Mouse (Mus musculus): ENCODE results near the gene Tmem165.

- TF ChIP-seq CTCF (IDR thresholded peaks at IDR 0.05; ENCODE audit: low read depth, low read length) (no peak), EP300 (IDR thresholded peaks at IDR 0.05; ENCODE audit: insufficient read depth, low read depth, low read length) (no peak), POLR2A (IDR thresholded peaks at IDR 0.05; ENCODE audit: insufficient read depth, low read length) (no peak)
Measured at GRCm38 (mm10) chr5:76137586-76137985, 46.1 kb upstream of the Tmem165 start.

Measured in ES-Bruce4 (cell line).